ENCODE assay signal across 16 mouse cellular contexts in the genomic region with DNA sequence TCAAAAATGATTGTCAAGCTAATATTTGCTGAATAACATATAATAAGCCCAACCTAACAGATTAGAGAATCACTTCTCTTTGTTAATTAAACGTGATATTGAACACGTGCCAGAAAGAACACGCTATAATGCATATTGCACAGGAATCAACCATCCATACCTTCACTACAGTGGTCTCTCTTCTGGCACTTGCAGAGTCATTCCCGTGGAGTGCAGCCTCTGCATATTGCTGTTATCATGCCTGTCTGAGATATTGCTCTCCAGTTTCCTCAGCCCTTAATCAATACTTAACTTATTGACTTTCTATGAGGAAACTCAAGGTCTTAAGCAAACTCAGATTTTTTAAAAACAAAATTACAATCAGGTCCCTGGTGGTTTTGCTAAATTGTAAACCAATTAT.
"Had no signal": no experiment of that assay in that cellular context is flagged by ENCODE, and none has a peak within 500 bp of the region (broad histone marks: within the 10 kb centered on the region; RNA-seq: fewer than 3 reads in every experiment).

No protein-coding gene starts in this region.

- H3K36me3 ChIP-seq: neural tube, embryonic 13.5 days; neural tube, embryonic 15.5 days; stomach, embryonic 15.5 days had no signal

- H3K9ac ChIP-seq: neural tube, embryonic 13.5 days; neural tube, embryonic 15.5 days; stomach, embryonic 15.5 days had no signal

- H3K27me3 ChIP-seq: neural tube, embryonic 13.5 days; neural tube, embryonic 15.5 days; stomach, embryonic 15.5 days had no signal

- H3K4me1 ChIP-seq: neural tube, embryonic 13.5 days; neural tube, embryonic 15.5 days; stomach, embryonic 15.5 days had no signal

- DNase-seq: retina, postnatal 1 day; right cerebral cortex, adult 18-20 months; right cerebral cortex, postnatal 14 days; right cerebral cortex, postnatal 25 days; right cerebral cortex, postnatal 4 days; spleen, adult 18-20 months; thymus, adult 18-20 months; thymus, adult 2 months; thymus, postnatal 14 days; thymus, postnatal 25 days; thymus, postnatal 36 days; thymus, postnatal 4 days had no signal

- H3K4me2 ChIP-seq: neural tube, embryonic 13.5 days; neural tube, embryonic 15.5 days; stomach, embryonic 15.5 days had no signal

- H3K9me3 ChIP-seq: neural tube, embryonic 13.5 days; neural tube, embryonic 15.5 days; stomach, embryonic 15.5 days had no signal

- H3K27ac ChIP-seq: neural tube, embryonic 13.5 days; neural tube, embryonic 15.5 days; stomach, embryonic 15.5 days; stomach, postnatal 0 days had no signal

- H3K4me3 ChIP-seq: neural tube, embryonic 13.5 days; neural tube, embryonic 15.5 days; stomach, embryonic 15.5 days had no signal
